Mouse (Mus musculus) embryonic fibroblast, embryonic 13.5 days (primary cell): ENCODE measurements around the gene Zfp277.

Experiments used
- CTCF ChIP-seq: IDR thresholded peaks from 2 replicates; pipeline ENCODE4 v1.5.1; 2011; ENCODE audit warnings: mild to moderate bottlenecking, control low read depth, low read length, moderate library complexity, borderline replicate concordance; ENCODE audit not compliant: insufficient read depth
- POLR2A ChIP-seq: IDR thresholded peaks from 2 replicates; pipeline ENCODE4 v1.6.1; 2011; ENCODE audit warnings: low read depth, mild to moderate bottlenecking, control low read depth, low read length, moderate library complexity

- no peak for TF ChIP-seq CTCF
- TF ChIP-seq POLR2A, result no peak
Observed at GRCm38 (mm10) chr12:40414682-40415311, 30.9 kb downstream of the Zfp277 start.
